Mouse (Mus musculus) WW6 (cell line): ENCODE measurements around the gene Prrt2.
A peak's percentile ranks its signal among the peaks of the same experiment; 100 is the strongest.

Experiments
- DNase-seq: peaks from one replicate; pipeline ENCODE4 v3.0.0-alpha.2; 2013; ENCODE audit warnings: low read depth, low spot score

Gene Prrt2

DNA sequence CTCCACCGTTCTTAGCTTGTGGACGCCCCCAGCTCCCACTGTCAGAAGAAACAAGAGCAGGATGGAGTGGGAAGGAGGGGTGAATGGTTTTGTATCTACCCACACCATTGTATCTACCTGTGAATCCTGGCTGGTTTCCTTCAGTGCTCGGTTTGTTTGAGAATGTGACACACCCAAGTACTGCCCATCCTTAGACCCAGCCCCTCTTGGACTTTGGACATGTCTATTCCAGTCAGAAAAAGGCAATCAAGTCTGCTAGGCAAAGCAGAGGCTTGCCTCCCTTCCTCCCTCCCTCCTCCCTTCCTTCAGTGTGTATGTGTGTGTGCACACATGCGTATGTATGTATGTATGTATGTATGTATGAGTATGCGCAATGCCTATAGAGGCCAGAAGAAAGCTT, 17.4 kb downstream of the Prrt2 start:
- no peak for DNase-seq

DNA sequence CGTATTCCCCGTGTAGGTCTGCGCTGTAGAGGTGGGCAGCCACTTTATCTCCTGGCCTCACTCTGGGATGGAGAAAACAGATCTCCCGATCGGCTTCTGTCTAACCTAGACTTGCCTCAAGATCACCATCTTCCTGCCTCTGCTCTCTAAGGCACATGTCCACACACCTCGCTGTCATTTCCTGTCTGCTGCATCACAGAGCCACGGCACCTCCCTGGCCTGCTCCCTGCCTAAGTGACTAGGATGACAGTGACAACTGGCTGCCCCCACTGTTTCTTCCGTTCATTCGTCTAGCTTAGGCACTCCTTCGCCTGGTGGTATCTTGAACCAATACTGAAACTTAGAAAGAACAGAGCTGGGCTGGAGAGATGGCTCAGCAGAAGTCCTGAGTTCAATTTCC, 21.4 kb downstream of the Prrt2 start:
- no peak for DNase-seq

DNA sequence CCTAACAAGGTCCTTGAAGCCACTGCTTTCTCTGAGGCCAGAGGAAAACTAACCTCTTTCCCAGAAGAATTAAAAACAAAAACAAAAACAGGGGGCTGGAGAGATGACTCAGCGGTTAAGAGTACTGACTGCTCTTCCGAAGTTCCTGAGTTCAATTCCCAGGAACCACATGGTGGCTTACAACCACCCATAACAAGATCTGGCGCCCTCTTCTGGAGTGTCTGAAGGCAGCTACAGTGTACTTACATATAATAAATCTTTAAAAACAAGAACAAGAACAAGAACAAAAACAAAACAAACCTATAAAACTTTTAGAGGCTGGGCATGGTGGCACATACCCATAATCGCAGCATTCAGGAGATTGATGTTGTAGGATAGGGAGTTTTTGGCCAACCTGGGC, 24.6 kb downstream of the Prrt2 start:
- no peak for DNase-seq

GRCm38 (mm10) chr7:126988816-126989215, 32.2 kb downstream of the Prrt2 start:
- DNase-seq, result no peak

GRCm38 (mm10) chr7:126986319-126986718, 34.7 kb downstream of the Prrt2 start:
- no peak for DNase-seq

- DNase-seq, result no peak
Measured at GRCm38 (mm10) chr7:126984667-126985444, 36.2 kb downstream of the Prrt2 start.

GRCm38 (mm10) chr7:126983113-126983512, 37.9 kb downstream of the Prrt2 start:
- no peak for DNase-seq

DNA sequence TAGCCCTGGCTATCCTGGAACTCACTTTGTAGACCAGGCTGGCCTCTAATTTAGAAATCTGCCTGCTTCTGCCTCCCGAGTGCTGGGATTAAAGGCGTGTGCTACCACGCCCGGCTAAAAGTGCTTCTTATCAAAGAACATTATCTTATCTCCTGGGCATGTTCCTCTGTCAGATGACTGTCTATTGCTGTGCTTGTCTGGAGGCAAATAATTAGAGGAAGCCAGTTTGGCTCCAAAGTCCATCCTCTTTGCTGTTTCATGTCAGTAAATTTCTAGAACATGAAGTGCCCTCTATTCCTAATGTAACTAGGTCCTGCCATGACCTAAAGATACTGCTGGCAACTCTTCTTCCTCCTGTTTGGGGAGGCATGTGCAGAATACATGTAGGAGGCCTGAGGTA, 39.0 kb downstream of the Prrt2 start:
- no peak for DNase-seq

DNA sequence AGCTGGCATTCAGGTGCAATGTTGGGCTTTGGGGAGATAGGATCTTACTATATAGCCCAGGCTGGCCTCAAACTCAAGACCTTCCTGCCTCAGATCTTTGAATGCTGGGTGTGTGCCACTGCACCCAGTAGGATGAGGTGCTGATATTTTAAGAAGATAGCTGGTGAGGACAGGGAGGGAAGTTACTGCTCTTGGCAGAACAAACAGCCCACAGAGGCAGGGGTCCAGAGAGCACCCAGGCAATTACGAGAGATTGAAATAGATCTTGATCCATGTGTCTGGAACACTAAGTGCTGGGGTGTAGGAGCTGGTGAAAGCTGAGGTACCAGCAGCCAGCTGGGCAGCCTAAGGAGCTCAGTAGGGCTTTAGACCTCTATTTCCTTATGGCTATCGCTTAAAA, 39.4 kb downstream of the Prrt2 start:
- no peak for DNase-seq

DNA sequence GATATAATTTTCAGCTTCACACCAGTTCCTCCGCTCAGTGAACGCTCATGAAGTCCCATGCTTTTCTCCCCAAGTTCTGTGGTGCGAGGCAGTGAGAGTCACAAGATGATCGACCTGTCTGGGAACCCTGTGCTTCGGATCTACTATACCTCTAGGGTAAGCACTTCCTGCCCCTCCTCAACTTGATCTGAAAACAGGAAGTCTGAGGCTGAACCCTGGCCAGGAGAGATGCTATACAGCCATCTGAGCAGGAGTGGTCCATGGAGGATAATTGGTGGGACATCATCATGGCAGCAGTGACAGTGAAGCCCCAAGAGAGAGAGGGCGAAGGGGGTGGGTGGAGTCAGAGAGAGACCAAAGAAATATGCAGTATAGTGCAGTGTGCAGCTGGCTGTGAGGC, 42.2 kb downstream of the Prrt2 start:
- DNase-seq, result no peak

DNA sequence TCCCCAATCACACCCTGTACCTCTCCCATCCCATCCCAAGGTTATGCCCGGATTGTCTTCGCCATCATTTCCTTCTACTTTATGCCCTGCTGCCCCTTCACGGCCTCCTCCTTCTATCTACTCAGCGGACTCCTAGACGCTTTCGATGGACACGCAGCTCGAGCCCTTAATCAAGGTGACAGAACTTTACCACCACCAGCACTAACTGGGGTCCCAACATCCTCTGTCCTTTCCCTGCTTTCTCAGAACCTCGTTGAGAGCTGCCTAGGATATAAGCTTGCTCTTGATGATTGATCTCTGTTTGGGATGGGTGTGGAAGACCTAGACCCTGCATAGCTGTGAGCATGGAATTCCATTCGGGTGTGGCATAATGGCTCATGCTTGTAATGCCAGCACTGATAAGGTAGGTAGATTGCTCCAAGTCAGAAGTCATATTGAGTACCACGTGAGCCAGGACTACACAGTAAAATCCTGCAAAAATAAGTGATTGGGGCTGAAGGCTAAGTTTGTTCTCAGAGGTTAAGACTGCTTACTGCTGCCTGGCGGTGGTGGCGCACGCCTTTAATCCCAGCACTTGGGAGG, 44.0 kb downstream of the Prrt2 start:
- DNase-seq, result no peak

DNA sequence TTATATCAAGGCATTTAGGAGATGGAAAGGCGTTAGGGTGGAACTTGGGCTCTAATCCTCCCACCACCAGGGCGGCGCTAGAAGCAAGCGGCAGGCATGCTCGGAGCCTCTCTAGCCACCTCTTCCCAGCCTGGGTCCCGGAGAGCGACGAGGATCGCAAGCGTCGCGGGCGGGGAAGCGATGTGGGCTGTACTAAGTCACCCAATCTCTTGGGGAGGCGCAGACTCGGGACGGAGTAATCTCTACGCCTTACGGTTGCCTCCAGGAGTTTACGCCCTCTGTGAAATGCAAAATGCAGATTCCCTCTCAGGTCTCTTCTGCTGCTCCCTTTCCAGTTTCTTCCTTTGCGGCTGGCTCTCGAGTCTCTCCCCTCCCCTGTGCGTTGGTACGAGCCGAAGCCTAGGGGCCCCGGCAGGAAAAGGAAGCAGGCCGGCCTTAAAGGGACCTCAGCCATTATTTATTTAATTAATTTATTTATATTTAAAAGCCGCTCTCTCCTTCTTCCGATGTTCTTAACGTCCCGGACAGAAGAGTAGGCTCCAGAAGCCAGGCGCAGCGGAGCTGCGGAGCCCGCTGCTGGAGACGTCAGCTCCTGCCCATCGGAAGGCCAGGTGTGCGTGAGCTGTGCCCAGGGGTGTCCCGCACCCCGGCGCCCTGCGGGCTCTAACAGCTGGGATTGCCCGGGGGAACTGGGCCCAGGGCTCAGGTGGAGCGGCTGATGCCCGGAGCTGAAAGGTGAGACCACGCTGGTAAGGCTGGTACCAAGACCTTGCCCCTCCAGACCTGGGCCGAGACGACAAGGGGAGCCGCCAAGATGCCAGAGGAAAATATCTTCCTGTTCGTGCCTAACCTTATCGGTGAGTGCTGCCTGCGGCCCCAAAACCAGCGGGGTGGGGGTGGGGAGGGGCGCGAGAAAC, 44.8 kb downstream of the Prrt2 start, which contains the start of gene Cdiptos:
Cdiptos (minus strand) TSS at position 149 of the 917 bp plus-strand sequence.
- DNase-seq, result peak; percentile 89

DNA sequence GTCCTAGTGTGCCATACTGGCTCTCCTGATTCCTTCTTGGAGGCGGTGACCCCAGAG, 45.3 kb downstream of the Prrt2 start, which contains the start of gene Cdipt:
Cdipt (plus strand) TSS at position 22 of the 57 bp plus-strand sequence.
- DNase-seq, result no peak

DNA sequence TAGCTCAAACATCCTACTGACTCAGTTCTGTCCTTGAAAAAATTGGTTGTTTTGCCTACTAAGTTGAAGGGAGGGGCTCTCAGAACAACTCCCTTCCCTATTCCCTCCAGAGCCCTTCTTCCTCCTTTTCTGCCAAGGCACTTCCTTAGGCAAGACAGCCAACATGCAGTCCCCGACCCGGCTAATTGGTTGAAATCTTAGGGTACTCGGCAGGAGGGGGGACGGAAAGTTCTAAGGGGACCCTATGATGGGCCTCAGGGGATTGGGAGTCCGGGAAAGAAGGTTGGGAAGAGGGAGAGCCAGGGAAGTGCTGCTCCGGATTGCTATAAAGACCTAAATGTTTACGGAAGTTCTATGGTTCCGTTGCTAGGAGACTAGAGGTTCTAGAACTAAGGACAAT, 45.5 kb downstream of the Prrt2 start:
- DNase-seq, result no peak
